Mouse (Mus musculus) c-Kit-negative CD71-positive TER-119-positive erythroid progenitor cells, embryonic 14.5 days (primary cell): ENCODE data around the gene Ddx42.
"Not testable (repeated sequence)": the region's sequence is repeated elsewhere in the genome, so short reads cannot be mapped to it uniquely, and the experiment has no call there.

Experiments
- DNase-seq: peaks from one replicate; pipeline ENCODE4 v3.0.0-alpha.2; 2013; ENCODE audit warnings: low read depth, low spot score

The Ddx42 gene

DNA sequence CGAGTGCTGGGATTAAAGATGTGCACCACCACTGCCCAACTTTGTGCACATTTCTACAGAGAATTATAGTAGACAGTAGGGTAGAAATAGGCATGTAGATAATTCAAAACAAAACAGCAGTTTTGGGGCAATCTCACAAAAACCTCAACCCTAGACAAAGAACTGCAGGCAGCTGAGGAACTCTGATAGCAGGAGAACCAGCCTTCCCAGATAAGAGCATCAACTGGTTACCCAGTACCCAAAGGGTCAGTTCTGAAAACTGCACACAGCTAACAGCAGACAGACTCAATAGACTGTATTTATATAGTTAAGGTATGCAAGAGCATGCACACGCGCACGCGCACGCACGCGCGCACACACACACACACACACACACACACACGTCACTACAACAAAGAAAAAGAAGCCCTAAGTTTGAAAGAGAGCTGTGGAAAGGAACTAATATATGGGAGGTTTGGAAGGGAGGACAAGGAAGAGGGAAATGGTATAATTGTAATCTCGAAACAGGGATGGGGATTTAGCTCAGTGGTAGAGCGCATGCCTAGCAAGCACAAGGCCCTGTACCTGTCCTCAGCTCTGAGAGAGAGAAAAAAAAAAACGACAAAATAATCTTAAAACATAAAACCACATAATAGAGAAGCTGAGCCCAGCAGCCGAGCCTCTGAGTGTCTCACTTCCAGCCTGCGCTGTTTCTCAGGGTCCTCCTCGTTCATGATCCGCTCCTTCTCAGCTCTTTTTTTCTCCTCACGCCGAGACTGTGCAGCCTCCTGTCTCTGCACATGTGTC is 15.2 kb upstream of the Ddx42 start:
- no peak for DNase-seq

DNA sequence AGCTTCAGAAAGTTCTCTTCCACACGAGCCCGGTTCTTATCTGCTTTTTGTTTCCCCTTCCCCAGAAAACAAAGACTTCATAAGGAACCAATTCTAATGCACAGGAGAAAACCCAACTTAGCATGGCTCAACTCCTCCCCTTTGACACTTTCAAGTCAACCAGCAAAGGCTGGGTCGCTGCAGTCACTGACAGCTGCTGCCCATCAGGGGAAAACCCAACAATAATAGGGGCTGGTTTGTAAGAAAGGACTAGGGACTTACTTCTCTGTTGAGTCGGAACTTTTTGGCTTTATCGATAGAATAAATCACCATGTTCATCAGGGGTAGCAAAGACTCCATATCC is 14.6 kb upstream of the Ddx42 start, which contains the start of gene Strada:
TSS of gene Strada (minus strand) at position 46 of the 343 bp plus-strand sequence.
- no peak for DNase-seq

DNA sequence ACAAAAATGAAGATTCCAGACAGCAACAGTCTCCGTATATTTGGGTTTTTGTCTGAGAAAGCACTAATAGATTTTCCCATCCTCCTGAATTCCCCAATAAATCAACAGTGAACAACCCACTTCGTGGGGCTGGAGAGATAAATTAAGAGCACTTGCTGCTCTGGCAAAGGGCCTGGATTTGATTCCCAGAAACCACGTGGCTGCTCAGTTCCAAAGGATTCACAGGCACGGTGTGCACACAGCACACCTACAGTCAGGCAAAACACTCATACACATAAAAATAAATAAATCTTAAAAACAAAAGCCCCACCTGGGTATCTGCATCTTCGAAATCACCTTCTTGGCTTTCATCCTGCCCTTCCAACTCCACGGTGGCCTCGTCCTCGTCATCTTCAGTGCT is 4.0 kb upstream of the Ddx42 start:
- DNase-seq = no peak

DNA sequence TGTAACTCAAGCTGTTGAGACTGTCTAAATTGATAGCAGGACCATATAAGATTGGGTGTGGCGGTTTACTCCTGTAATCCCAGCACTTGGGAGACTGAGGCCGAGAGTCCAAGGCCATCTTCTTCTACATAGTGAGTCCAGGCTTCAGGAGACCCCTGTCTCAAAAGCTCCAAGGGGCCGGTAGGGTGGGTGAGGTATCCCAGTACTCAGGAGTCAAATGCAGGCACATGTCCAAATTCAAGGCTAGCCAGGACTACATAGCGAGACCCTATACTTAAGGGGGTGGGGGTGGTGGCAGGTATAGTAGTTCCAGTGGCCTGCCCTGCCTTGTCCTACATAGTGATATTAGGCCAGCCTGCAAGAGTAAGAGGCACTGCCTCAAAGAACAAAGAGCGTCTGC is 1.9 kb upstream of the Ddx42 start:
- DNase-seq = no peak

DNA sequence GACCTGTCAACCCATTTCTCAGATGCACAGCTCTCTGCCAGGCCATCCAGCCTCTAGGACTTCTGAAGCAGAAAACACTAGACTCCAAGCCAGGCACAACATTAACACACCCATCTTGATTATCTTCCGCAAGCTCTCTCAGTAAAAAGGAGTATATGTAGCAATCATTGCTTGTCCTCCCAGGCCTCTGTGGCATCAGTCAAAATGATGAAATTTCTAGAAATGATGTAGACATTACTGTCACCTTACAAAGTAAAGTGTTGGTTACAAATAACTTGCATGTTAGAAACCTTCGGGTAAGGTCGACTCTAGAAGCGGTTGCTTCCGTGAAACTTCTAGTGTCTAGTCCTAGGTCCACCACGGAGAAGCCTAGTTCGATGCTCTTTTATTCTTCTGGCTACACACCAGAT is 1.3 kb upstream of the Ddx42 start:
- DNase-seq = peak; percentile 21

DNA sequence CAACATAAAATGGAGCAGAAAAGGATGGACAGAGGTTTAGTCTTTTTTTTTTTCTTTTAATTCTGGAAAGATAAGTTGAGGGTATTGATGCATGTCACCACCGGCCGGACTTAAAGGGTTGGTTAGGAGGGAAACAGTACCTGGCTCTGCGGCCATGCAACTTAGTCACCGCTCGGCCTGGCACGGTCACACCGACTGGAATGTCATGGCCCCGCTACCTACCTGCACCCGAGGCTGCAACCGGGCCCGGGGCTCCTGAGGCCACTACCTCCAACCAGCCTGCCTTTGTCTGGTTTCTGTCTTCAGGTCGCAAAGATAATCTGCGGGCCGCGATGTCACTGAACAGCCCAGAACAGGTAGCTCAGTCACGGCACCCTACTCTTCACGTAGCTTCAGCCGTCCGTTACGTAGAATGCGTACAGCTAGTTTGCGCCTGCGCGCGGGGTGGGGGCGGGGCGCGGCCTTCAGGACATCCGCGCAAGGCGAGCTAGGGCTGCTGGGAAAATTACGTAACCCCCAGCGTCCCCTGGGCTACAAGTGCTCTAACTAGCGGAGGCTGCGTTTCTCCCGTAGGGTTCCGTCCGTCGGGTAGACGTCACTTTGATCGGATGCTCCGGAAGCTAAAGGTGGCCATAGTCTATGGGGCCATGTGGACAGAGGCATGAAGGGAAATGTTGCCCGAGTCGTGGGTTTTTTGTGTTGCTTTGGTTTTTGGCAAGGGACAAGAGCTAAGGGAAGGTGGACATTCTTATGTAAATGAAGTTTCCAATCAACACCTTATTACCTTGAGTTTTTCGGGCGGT is 598 bp upstream of the Ddx42 start, which contains the start of gene Ccdc47:
TSS of gene Ccdc47 (minus strand) at position 418 of the 803 bp plus-strand sequence.
- DNase-seq = peak; percentile 97

DNA sequence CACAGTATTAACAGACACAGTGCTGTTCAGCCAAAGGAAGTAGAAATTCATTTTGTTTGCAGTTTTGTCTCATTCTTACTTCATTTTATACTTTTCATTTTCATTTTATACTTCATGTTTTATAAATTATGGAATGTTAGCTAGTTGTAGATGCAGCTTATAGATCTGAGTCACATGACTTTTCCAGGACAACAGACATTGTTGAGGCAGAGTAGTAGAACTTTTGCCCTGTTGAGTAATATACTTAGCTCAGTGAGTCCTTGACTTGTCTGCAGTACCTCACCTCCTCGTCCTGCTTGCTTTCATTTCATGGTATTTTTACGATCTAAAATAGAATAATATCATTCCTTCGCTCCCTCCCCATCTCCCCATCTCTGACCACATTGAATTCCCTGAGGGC is 3.9 kb downstream of the Ddx42 start:
- DNase-seq = no peak

DNA sequence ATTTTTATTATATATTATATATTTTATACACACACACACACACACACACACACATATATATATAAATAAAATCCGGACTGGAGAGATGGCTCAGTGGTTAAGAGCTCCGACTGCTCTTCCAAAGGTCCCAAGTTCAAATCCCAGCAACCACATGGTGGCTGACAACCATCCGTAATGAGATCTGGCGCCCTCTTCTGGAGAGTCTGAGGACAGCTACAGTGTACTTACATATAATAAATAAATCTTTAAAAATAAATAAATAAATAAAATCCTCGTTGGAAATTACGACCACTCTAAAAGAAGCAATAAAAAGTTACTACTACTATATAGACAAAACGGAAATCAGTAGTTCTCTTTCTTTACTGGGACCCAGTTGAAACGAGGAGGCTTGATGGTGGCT is 17.3 kb downstream of the Ddx42 start:
- DNase-seq = not testable (repeated sequence)

DNA sequence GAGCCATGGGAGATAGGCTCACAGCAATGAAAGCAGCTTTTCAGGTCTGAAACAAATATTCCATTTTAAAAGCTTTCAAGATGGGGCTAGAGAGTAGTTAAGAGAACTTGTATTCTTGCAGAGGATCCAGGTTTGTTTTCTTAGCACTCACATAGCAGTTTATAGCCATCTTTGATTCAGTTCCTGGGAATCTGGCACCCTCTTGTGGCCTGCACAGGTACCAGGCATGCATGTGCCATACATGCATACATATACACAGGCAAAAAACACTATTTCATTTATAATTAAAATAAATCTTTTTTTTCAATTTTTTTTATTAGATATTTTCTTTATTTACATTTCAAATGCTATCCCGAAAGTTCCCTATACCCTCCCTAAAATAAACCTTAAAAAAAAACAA is 30.1 kb downstream of the Ddx42 start:
- no peak for DNase-seq

DNA sequence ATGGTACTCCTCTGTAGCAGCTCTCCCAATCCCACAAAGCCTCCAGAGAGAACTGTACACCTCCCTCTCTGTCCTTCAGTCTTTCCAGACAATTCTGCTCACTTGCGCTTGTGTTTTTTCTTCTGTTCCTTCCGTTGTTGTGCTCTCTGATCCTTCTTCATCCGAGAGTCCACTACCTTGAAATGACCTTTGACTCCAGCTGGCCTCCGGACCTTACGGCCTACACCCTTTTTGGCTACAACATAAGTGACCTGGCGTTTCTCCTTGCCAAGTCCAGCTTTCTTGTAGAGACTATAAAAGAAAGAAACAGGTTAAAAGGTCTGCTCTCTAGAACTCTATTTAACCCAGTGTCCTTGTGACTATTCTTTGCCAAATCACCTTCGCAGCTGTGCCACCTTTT is 32.6 kb downstream of the Ddx42 start:
- no peak for DNase-seq

DNA sequence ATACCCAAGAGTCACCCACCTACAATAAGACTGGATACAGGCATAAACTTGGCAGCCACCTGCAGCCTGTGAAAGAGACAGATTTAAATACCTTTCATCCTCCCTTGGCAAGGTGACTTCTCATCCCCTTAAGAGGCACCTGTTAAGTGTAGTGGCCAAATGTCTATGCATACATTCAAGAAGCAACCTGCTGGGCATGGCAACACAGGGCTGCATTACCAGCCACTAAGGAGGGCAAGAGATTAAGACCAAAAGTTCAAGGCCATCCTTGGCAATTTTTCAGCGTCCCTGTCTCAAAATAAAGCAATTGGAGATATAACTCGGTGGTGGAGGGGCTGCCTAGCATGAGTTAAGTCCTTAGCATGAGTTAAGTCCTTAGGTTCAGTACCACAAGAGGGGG is 38.0 kb downstream of the Ddx42 start:
- no peak for DNase-seq

DNA sequence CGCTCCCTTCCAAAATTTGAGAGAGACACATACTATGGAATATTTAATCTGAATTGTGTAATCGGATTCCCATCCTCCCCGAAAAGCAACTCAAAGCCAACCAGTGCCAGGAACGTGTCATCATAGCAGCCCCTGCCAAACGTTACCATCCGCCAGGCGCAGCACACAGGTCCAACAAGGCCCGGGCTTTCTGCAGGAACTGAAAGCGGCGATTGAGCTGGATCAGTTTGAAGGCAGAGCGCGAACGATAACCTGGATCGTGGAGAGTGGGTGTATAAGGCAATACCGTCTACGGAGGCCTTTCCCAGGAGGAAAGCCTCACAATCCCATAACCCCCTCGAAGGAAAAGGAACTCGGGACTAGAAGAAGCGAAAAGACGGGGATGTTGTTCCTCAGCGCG is 38.4 kb downstream of the Ddx42 start:
- no peak for DNase-seq

DNA sequence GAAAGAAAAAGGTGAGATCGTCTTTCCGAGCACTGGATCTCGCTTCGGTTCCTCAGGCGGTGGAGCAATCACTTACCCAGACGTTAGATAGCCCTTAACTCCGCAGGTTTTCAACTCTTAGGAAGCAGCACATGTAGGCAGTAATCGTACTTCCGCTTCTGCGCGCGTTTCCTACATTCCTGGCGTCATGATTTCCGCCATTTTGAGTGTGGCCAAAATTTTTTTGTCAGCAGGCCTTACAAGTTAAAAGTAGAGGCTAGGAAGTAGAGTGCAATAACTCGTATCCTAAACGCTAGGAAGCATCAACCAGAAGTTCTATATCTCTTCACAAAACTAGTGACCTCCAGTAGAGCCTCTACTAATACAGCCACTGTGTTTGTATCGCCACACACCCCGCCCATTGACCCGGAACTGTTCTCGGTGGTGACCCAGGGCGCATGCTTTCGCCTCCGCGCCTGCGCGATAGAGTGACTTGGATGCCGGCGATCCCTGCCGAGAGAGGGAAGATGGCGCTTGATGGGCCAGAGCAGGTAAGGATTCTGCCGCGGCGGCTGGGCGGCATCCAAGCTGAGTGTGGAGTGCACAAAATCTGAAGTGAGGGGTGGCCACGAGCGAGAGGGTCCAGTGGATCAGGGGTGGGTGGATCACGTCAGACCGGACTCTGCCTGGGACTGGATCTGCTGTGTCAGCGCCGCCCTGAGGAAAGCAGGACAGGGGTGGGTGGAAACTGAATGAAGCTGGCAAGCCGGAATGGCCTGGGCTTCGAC is 39.1 kb downstream of the Ddx42 start, which contains the start of the genes Ftsj3 and Psmc5:
TSS of gene Ftsj3 (minus strand) at position 395 of the 767 bp plus-strand sequence.
TSS of gene Psmc5 (plus strand) at position 470 of the 767 bp plus-strand sequence.
- DNase-seq = peak; percentile 97

DNA sequence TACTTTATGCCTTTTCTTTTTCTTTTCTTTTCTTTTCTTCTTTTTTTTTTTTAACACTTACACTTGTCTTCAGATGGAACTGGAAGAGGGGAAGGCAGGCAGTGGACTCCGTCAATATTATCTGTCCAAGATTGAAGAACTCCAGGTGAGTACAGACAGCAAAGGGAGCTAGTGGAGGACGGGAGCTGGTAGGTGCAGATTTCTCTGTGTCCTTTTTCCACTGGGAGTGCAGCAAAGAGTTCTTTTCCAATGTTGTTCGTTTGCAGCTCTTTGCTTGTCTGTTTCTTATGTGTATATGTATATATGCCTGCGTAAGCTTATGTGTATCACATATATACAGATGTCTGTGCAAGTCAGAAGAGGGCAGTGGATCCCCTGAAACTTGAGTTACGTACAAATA is 40.0 kb downstream of the Ddx42 start:
- DNase-seq = no peak

DNA sequence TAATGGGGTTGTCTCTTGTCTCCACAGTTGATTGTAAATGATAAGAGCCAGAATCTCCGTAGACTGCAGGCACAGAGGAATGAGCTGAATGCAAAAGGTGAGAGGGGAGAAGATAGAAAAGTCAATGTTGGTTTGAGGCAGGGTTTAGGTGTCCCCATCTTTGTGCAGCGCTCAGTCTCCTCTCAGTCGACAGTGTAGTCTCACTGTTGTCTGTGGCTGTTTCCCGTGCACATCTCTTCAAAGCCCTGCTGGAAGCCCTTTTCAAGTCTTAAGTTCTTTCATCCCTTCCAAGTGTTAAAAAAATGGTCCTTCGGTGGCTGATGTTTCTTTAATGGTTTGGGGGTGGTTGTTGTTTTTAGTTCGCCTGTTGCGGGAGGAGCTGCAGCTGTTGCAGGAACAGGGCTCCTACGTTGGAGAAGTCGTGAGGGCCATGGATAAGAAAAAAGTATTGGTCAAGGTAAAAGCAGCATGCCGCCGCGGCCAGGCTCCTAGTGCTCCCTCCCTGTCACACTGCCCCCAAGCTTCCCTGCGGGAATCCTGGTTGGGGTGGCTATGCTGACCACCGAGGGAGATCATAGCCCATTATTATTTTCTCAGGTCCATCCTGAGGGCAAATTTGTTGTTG is 44.2 kb downstream of the Ddx42 start:
- DNase-seq = no peak

DNA sequence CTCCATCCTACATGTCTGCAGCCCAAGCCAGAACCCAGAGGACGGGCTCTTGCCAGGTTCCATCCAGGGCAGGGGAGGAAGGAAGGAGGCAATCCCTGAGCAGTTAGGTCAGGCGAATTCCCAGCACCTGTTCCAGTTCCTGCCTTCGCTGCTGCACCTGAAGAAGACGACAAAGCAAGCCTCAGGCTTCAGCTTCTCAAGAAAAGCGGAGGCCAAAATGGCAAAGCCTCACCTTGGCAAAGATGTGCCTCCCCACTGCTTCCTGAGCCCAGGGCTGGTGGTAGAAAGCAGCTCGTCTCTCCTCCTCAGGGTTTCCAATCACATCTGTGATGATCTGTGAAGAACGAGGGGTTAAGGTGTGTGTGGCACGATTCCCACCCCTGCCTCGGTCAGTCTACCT is 47.2 kb downstream of the Ddx42 start:
- no peak for DNase-seq

DNA sequence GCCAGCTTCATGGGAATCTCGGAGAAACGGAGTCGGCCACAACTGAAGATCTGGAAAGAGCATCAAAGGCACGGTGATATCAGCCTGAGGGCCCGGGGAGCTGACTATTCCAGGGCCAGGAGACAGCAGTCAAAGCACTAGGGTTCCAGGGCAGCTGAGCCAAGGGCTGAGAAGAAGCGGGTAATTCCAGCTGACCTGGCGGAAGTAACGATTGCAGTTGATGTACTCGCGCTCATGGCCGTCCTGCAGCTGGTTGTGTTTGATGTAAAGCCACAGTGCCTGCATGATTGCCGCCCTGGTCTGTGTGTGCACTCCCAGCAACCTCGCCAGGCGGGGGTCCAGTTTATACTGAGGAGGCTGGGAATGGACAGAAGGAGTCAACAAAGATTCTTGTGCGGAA is 48.3 kb downstream of the Ddx42 start:
- DNase-seq = no peak

DNA sequence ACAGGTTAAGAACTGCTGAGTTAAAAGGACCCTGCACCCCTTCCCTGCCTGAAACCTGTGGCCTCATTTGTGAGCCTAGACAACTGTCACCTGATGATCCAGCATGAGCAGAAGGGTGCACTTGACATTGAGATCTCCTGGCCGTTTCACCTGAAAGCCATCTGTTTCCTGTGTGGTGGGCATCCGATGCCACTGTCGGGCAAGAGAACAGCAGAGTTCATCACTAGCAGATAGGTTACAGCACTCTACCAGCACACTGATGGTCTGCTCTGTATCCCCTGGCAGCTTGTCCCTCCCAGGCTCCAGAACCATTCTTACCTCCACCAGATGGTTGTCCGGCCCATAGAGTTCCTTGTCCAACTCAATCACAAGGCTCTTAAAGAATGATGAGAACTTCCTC is 48.8 kb downstream of the Ddx42 start:
- DNase-seq = no peak

DNA sequence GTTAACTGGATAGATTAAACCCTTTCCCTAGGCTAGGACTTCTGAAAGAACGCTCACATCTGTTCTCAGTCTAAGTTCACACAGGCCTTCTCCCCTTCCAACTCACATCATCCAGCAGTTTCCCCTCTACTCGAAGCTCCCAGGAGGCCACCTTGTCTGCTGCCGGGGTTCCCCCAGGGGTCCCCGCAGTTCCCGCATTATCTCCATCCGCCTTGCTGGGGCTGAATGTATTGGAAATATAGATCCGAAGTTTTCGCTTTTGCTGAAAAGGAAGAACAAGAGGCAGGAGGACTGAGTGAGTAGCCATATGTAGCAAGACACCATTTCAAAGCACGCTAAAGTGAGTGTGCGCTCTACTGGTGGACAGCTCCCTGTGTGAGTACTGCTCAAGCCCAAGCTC is 49.7 kb downstream of the Ddx42 start:
- DNase-seq = no peak

DNA sequence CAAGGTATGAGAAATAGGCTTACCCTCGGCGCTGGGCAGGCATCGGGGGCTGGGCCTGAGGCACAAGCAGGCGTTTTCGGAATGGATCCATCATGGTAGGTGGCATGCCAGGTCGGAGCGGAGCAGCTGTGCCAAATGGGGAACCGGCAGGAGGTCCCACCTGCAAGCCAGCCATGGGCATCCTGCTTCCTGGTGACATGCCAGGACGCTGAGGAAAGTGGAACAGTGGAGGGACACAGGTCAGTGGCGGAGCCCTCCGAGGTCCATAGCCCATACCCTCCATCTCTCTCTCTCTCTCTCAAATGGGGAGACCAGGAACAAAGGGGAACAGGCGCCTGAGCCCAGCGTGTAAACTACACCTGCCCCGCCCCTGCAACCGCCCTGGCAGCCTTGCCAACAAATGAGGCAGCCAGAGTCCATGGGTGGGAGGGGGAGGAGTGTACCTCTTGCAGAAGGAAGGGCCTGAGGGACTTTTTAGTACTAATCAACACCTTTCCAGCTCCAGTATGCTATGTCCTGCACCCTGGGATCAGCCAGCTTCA is 50.7 kb downstream of the Ddx42 start:
- DNase-seq = no peak

DNA sequence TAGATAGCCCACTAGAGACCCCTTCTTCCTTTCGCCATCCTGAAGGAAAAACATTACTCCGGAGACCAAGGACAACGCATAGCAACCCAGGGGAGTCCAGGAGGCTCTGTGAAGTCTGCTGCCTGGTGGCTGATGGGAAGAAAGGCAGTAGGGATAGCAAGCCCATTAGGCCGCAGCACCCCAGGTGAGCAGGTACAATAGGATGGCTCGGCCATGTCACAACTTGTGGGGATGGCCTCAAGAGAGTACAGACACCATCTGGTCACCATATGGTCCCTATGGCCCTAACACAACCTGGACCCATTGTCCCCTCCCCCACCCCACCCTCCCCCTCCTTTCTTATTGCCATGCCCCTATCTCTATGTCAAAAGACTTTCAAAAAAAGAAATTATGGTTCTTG is 51.1 kb downstream of the Ddx42 start:
- DNase-seq = no peak
